Mouse (Mus musculus) lung, postnatal 10 days (tissue): Measurements from ENCODE around the gene Cyba.

ENCODE experiments used
- DNase-seq: peaks from one replicate; pipeline ENCODE4 v3.0.0; 2021

The Cyba gene

GRCm38 (mm10) chr8:122451161-122451703, 18.5 kb upstream of the Cyba start:
- DNase-seq: no peak

GRCm38 (mm10) chr8:122445203-122445602, 12.5 kb upstream of the Cyba start:
- no peak for DNase-seq

- DNase-seq: peak; percentile 94
Observed at GRCm38 (mm10) chr8:122444058-122444748, 11.5 kb upstream of the Cyba start.

- peak; percentile 100 for DNase-seq
Observed at GRCm38 (mm10) chr8:122443262-122444006, 10.7 kb upstream of the Cyba start, which contains the start of gene Mvd. Gene Mvd, minus strand, starts transcription at chr8:122443422.

GRCm38 (mm10) chr8:122442781-122443180, 10.1 kb upstream of the Cyba start:
- no peak for DNase-seq

- no peak for DNase-seq
Observed at GRCm38 (mm10) chr8:122442356-122442755, 9.6 kb upstream of the Cyba start.

GRCm38 (mm10) chr8:122441326-122441725, 8.6 kb upstream of the Cyba start:
- DNase-seq: no peak

- no peak for DNase-seq
Observed at GRCm38 (mm10) chr8:122439336-122439735, 6.6 kb upstream of the Cyba start.

- DNase-seq: peak; percentile 56
Observed at GRCm38 (mm10) chr8:122437708-122438331, 5.1 kb upstream of the Cyba start.

- no peak for DNase-seq
Observed at GRCm38 (mm10) chr8:122436586-122437125, 3.9 kb upstream of the Cyba start.

- no peak for DNase-seq
Observed at GRCm38 (mm10) chr8:122436146-122436545, 3.4 kb upstream of the Cyba start.

- DNase-seq: no peak
Observed at GRCm38 (mm10) chr8:122435375-122435774, 2.6 kb upstream of the Cyba start.

GRCm38 (mm10) chr8:122433269-122433905, 657 bp upstream of the Cyba start:
- no peak for DNase-seq

- DNase-seq: peak; percentile 42
Observed at GRCm38 (mm10) chr8:122431694-122432442, 862 bp downstream of the Cyba start.

- DNase-seq: no peak
Observed at GRCm38 (mm10) chr8:122430646-122431045, 2.1 kb downstream of the Cyba start.

GRCm38 (mm10) chr8:122430058-122430636, 2.6 kb downstream of the Cyba start:
- no peak for DNase-seq

- no peak for DNase-seq
Observed at GRCm38 (mm10) chr8:122428163-122428562, 4.6 kb downstream of the Cyba start.

- no peak for DNase-seq
Observed at GRCm38 (mm10) chr8:122427607-122428006, 5.1 kb downstream of the Cyba start.

GRCm38 (mm10) chr8:122426145-122426544, 6.6 kb downstream of the Cyba start:
- DNase-seq: no peak

GRCm38 (mm10) chr8:122423659-122424058, 9.1 kb downstream of the Cyba start:
- DNase-seq: peak; percentile 76

- DNase-seq: no peak
Observed at GRCm38 (mm10) chr8:122423217-122423616, 9.5 kb downstream of the Cyba start.
